Mouse (Mus musculus): ENCODE results near the gene Azin2.

The Azin2 gene

GRCm38 (mm10) chr4:128948137-128948674, 14.0 kb downstream of the Azin2 start:
- intact Hi-C loops (cut with DNase I) = no loop called here

GRCm38 (mm10) chr4:128947326-128947933, 14.8 kb downstream of the Azin2 start:
- intact Hi-C loops (cut with DNase I) = no loop called here

DNA sequence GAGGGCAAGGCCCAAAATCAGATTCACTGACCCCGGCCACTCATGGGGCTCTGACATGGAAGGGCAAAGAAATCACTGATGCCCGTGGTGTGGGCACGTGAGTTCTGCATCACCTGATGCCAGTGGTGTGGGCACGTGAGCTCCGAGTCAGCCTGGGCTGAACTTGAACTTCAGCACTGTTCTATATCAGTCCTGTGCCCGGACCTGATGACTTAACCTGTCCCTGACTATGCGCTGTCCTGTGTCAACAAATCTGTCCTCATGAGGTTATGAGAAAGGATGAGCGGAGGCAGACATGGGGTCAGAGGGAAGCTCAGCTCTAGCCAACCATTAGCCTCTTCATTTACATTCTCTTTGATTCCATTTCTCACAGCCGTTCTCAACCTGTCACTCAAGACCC, 15.5 kb downstream of the Azin2 start:
- intact Hi-C loops (cut with DNase I) = no loop called here

DNA sequence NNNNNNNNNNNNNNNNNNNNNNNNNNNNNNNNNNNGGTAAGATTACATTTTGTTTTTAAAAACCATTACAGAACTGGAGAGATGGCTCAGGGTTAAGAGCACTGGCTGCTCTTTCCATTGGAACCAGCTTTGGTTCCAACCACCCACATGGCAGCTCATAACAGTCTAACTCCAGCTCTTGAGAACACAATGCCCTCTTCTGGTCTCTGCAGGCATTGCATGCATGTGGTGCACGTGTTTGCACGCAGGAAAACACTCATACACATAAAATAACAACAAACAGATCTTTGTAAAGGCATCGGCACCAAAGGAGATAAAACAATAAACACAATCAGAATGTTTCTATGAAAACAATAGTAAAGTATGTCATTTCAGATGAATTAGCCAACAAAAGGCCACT, 19.9 kb downstream of the Azin2 start:
- intact Hi-C loops (cut with DNase I) = no loop called here

- intact Hi-C loops (cut with DNase I) = no loop called here
Observed at GRCm38 (mm10) chr4:128935595-128935994, 26.6 kb downstream of the Azin2 start.

GRCm38 (mm10) chr4:128932783-128933182, 29.5 kb downstream of the Azin2 start:
- intact Hi-C loops (cut with DNase I) = no loop called here

DNA sequence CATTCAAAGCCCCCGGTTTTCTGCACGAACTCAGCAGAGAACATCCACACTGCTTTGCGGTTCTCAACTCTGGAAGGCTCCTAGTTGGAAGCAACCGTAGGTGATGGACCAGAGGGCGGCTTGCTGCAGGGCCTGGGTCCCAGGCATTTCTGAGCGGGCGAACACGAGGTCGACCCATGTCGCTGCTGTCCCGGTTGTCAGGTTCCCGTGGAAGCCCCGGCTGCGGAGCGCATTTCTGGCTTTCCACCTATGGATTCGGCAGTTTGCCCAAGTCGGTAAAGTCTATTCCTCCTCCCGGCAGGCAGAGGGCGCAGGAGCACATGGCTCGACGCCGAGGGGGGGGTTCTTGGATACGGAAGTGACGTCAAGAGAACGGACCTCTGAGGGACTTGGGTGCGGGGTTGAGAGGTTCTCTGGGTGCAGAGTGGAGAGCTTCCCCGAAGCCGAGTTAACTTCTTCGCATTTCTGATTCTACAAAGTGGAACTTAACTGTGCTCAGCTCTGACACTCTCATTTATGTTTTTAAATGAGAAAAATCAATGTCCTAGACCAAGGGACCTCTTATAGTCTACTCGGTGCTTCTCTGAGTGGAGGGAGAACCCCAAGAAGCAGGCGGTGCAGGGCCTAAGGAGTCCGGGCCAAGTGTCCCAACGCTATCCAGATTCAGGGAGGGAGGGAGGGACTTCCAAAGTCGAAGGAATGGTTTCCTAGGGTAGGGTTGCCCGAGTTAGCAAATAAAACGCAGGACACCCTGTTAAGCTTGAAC, 37.2 kb downstream of the Azin2 start:
- intact Hi-C loops (cut with DNase I) = no loop called here

GRCm38 (mm10) chr4:128923603-128924002, 38.6 kb downstream of the Azin2 start:
- intact Hi-C loops (cut with DNase I) = no loop called here

GRCm38 (mm10) chr4:128919106-128919505, 43.1 kb downstream of the Azin2 start:
- intact Hi-C loops (cut with DNase I) = no loop called here

GRCm38 (mm10) chr4:128918187-128918586, 44.1 kb downstream of the Azin2 start:
- intact Hi-C loops (cut with DNase I) = no loop called here

- intact Hi-C loops (cut with DNase I) = no loop called here
Observed at GRCm38 (mm10) chr4:128917756-128918155, 44.5 kb downstream of the Azin2 start.

GRCm38 (mm10) chr4:128917119-128917518, 45.1 kb downstream of the Azin2 start:
- intact Hi-C loops (cut with DNase I) = no loop called here

DNA sequence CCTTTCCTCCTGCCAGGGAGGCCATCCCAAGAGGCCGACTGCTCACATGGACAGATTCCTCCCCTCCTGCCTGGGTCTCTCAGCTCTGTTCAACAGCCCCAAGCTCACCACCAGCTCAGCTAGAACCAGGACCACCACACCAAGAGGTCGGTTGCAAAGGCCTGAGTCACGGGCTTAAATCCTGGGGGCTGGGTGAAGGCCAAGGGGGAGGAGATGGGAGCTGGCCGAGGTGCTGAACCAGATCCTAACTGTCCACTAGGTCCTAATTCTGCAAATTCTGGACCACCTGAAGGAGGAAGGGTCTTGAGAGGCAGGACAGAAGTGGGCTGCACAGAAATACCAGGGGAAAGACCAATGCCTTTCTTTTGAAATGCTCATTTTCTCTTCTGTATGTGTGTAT, 48.4 kb downstream of the Azin2 start:
- intact Hi-C loops (cut with DNase I) = no loop called here

DNA sequence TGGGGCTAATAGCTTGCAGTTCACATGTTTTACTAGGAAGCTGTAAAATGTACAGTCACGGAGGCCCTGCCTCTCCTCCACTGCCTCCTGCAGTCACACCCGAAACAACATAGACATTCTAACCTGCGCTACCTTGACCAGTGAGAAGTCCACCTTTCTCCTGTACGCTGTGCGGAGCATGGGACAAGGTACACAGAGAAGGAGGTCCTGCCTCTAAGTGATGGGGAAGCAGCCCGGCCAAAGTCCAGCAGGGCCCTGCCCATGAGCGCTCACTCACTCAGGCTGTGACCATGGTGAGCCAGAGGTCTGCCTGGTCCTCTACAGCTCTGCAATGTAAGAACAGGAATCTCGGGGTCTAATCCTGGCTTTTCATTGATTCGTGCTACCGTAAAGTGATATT, 50.2 kb downstream of the Azin2 start:
- intact Hi-C loops (cut with DNase I) = no loop called here

DNA sequence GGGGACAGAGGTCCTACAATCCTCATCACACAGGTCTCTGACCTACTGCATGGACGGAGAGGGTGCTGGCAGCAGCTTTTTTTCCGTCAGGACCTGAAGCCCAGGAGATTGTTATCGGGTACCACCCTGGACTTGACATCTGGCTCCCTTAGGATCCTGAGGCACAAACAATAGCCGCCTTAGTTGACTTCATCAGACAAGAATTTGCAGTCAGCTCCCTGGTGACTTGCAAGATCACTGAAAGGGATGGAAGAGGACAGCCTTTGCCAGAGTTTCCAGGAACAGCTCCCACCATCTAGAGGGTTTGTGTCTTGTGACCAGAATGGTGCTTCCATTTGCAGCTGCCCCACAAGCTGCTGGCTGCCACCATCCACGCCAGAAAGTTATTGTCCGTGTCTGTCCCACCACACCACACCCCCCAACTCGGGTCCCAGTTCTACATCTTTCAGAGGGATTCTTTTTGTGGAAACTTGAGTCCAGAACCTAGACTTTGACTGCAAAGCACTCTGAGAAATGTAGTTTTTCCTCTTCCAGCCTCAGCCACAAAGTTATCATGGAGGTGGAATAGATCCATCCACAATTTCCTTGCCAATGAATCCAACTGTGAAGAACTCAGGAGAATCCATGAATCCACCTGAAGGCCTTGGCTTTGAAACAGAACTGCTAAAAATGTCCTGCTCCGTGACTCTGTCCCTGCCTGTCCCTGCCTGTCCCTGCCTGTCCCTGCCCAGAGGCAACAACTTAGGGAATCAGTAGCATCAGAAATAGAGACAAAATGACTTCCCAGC, 51.8 kb downstream of the Azin2 start:
- intact Hi-C loops (cut with DNase I) = no loop called here

DNA sequence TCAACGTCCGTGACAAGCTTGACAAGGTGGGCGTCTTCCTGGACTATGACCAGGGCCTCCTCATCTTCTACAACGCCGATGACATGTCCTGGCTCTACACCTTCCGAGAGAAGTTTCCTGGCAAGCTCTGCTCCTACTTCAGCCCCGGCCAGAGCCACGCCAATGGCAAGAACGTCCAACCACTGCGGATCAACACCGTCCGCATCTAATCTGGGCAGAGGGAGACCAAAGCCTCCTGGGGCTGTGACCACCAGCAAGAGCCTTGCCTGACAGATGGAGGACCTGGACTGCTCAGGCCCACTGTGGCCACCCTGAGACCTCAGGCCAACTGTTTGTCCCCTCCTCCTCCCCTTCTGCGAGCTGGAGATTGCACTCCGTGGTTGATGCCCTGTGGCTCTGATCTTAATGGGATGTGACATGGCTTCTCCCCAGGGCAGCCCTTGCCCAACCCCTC, 52.8 kb downstream of the Azin2 start:
- intact Hi-C loops (cut with DNase I) = loop anchor here (5.0 kb wide), 1 partner anchor 178 kb away; no protein-coding TSS in a partner anchor

- intact Hi-C loops (cut with DNase I) = loop anchor here (5.0 kb wide), 1 partner anchor 179 kb away; no protein-coding TSS in a partner anchor
Observed at GRCm38 (mm10) chr4:128908586-128909377, 53.5 kb downstream of the Azin2 start.

DNA sequence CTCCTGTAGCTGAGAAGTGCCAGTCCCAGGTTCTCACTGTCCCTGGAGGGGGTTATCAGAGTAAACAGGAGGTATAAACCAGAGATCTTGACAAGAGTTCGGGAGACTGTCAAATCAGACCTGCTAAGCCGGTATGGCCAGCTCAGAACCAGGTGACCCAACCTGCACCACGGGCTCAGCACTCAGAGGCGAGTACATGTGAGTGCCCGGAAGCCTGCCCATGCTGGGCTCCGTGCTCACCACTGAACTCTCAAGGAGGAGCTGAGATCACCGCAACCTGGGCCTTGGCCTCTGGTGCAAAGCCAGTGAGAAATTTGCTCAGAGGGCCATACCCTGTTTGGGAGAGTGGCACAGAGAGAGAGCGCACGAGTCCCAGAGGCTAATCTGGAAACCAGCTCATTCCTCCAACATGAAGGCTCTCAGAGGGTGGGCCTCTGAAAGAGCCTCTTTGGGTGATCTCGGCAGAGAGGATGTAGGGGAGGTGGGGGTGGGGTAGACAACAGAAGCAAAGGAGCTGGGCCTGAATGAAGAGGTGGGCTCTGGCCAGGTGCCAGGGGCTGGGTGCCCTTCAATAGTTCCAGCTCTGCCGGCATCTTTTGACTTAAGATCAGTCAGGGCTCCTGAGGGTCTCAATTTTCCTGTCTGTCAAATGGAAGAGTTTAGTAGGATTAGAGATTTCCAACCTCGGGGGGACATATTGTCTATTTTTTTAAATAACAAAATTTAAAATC, 54.8 kb downstream of the Azin2 start:
- intact Hi-C loops (cut with DNase I) = loop anchor here (5.0 kb wide), 1 partner anchor 180 kb away; no protein-coding TSS in a partner anchor

DNA sequence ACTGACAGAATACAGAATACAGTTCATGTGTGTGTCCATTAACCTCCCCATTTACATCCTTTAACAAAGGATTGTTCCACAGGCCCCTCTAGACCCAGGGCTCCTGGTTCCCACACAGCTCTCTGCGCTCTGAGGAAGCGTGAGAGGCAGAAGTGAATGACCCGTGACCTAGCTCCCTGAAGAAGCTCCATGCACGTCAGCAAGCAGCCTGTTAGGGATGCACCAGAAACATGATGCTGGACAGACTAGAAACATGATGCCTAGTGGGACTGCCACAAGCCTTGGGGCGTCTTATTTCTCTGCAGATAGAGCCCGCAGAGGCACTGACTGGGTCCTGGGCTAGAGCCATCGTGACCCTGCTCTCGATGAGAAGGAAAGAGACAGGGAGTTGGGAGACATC, 55.5 kb downstream of the Azin2 start:
- intact Hi-C loops (cut with DNase I) = loop anchor here (5.0 kb wide), 1 partner anchor 181 kb away; no protein-coding TSS in a partner anchor

DNA sequence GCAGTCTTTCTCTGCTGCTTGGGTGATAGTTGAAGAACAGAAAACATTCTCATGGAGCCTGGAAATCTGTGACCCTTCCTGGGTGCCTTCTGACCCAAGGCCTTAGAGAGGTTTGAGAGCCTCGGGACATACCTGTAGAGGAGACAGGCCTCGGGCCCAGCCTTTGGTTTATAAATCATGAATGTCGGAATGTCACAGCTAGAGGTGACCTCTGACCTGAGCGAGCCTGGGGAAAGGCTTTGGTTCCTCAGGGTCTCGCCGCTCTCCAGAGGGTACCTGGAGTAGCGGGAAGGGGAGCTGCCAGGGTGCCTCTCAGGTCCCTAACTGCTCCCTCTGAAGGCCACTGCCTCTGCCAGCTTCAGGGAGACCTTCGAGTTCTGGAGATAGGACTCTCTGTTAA, 57.0 kb downstream of the Azin2 start:
- intact Hi-C loops (cut with DNase I) = loop anchor here (5.0 kb wide), 1 partner anchor 182 kb away; no protein-coding TSS in a partner anchor
